Mouse (Mus musculus) lung, postnatal 14 days (tissue): ENCODE results near the gene Zyx.

Experiments
- DNase-seq: peaks from one replicate; pipeline ENCODE4 v3.0.0; 2021

Zyx gene

GRCm38 (mm10) chr6:42399938-42400337 lies 50.5 kb downstream of the Zyx start, which contains the start of gene Tas2r143:
TSS of gene Tas2r143 (plus strand) at chr6:42400238.
- no peak for DNase-seq

GRCm38 (mm10) chr6:42405134-42405533 lies 55.7 kb downstream of the Zyx start, which contains the start of gene Tas2r135:
TSS of gene Tas2r135 (plus strand) at chr6:42405434.
- DNase-seq: no peak
